Mouse (Mus musculus) left cerebral cortex, postnatal 4 days (tissue): ENCODE measurements at regions not wholly inside any gene's neighbourhood (a gene's known extent, or its start where the extent isn't known, plus 50 kb on each side); places are given as distances from the start of the nearest gene placed in this dataset.
"Not testable (repeated sequence)": the region's sequence is repeated elsewhere in the genome, so short reads cannot be mapped to it uniquely, and the experiment has no call there.

Experiments
- DNase-seq: peaks from one replicate; pipeline ENCODE4 v3.0.0-alpha.2; 2022
- intact Hi-C: fragments of 180-260 bp; cut with DNase I; formaldehyde crosslinking; loops from one replicate; pipeline ENCODE4 v1.15.1; 2025

GRCm38 (mm10) chr9:43512806-43513205 lies 202.2 kb downstream of the Trim29 start:
- DNase-seq, result no peak
- intact Hi-C loops, result no loop called here

GRCm38 (mm10) chr9:43514731-43515458 lies 204.2 kb downstream of the Trim29 start:
- peak; percentile 60 for DNase-seq
- intact Hi-C loops, result no loop called here

GRCm38 (mm10) chr9:43520931-43521330 lies 210.3 kb downstream of the Trim29 start:
- no peak for DNase-seq
- intact Hi-C loops, result no loop called here

- peak; percentile 69 for DNase-seq
- intact Hi-C loops, result no loop called here
Measured at GRCm38 (mm10) chr9:43524947-43525565, 214.4 kb downstream of the Trim29 start.

- intact Hi-C loops, result no loop called here
- no peak for DNase-seq
Measured at GRCm38 (mm10) chr9:43532187-43532586, 211.6 kb upstream of the Nectin1 start.

- intact Hi-C loops, result no loop called here
- no peak for DNase-seq
Measured at GRCm38 (mm10) chr9:43535967-43536366, 207.8 kb upstream of the Nectin1 start.

- intact Hi-C loops, result no loop called here
- no peak for DNase-seq
Measured at GRCm38 (mm10) chr9:43537121-43537520, 206.7 kb upstream of the Nectin1 start.

GRCm38 (mm10) chr9:43540131-43540530 lies 203.7 kb upstream of the Nectin1 start:
- DNase-seq, result no peak
- intact Hi-C loops, result no loop called here

- peak; percentile 42 for DNase-seq
- intact Hi-C loops, result no loop called here
Measured at GRCm38 (mm10) chr9:43541234-43541633, 202.6 kb upstream of the Nectin1 start.

GRCm38 (mm10) chr9:43542077-43542654 lies 201.6 kb upstream of the Nectin1 start:
- no peak for DNase-seq
- intact Hi-C loops, result no loop called here

- DNase-seq, result peak; percentile 40
Measured at GRCm38 (mm10) chr9:43545081-43545565, 198.7 kb upstream of the Nectin1 start.

GRCm38 (mm10) chr9:43548883-43549282 lies 194.9 kb upstream of the Nectin1 start:
- intact Hi-C loops, result no loop called here
- no peak for DNase-seq

More at GRCm38 (mm10) chr9:43545081-43545565, 198.7 kb upstream of the Nectin1 start:
- intact Hi-C loops, result no loop called here

GRCm38 (mm10) chr9:43549293-43549692 lies 194.5 kb upstream of the Nectin1 start:
- intact Hi-C loops, result no loop called here
- no peak for DNase-seq

GRCm38 (mm10) chr9:43552758-43553157 lies 191.0 kb upstream of the Nectin1 start:
- intact Hi-C loops, DNase-seq: not testable (repeated sequence)

GRCm38 (mm10) chr9:43562016-43562415 lies 181.8 kb upstream of the Nectin1 start:
- DNase-seq, result no peak
- intact Hi-C loops, result no loop called here

GRCm38 (mm10) chr9:43564239-43564906 lies 179.4 kb upstream of the Nectin1 start:
- intact Hi-C loops, result no loop called here
- no peak for DNase-seq

- DNase-seq, result peak; percentile 80
- intact Hi-C loops, result no loop called here
Measured at GRCm38 (mm10) chr9:43568851-43569250, 174.9 kb upstream of the Nectin1 start.

GRCm38 (mm10) chr9:43571086-43571485 lies 172.7 kb upstream of the Nectin1 start:
- intact Hi-C loops, result no loop called here
- DNase-seq, result peak; percentile 43

GRCm38 (mm10) chr9:43575659-43576058 lies 168.1 kb upstream of the Nectin1 start:
- intact Hi-C loops, result no loop called here
- DNase-seq, result no peak

GRCm38 (mm10) chr9:43580653-43581052 lies 163.1 kb upstream of the Nectin1 start:
- intact Hi-C loops, result no loop called here
- DNase-seq, result no peak

GRCm38 (mm10) chr9:43585616-43586015 lies 158.2 kb upstream of the Nectin1 start:
- DNase-seq, result no peak
- intact Hi-C loops, result no loop called here
